Mouse (Mus musculus) ovary, postnatal 14 days (tissue): Measurements from ENCODE around the gene H2-Ob.
A peak's percentile ranks its signal among the peaks of the same experiment; 100 is the strongest.

Source experiments
- DNase-seq: peaks from one replicate; pipeline ENCODE4 v3.0.0; 2022; ENCODE audit warnings: low spot score

H2-Ob gene

GRCm38 (mm10) chr17:34285848-34286247 is 47.1 kb downstream of the H2-Ob start:
- no peak for DNase-seq

- DNase-seq, result no peak
Measured at GRCm38 (mm10) chr17:34286501-34286900, 47.8 kb downstream of the H2-Ob start.

GRCm38 (mm10) chr17:34286999-34287398 is 48.3 kb downstream of the H2-Ob start:
- no peak for DNase-seq

GRCm38 (mm10) chr17:34287648-34288047 is 48.9 kb downstream of the H2-Ob start, which contains the start of gene H2-Aa:
Gene H2-Aa (minus strand): TSS chr17:34287823.
- peak; percentile 87 for DNase-seq

GRCm38 (mm10) chr17:34288131-34288530 is 49.4 kb downstream of the H2-Ob start:
- no peak for DNase-seq

- DNase-seq, result peak; percentile 70
Measured at GRCm38 (mm10) chr17:34291609-34292008, 52.9 kb downstream of the H2-Ob start.

DNA sequence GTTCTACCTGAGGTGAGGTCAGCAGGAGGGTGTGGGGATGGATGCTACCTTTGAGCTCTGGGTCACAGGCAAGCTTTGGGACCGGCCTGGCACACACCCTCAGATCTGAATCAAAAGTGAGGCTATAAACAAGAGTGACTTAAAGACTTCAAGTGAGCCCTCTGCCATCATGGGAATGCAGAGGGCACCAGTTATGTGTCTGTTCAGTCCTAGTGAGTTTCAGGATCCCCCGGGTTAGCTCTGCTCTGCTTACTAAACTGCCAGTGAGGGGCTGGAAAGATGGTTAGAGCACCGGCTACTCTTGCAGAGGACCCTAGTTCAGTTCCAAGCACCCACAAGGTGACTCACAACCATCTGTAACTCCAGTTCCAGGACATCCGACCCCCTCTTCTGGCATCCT is 53.9 kb downstream of the H2-Ob start:
- DNase-seq, result no peak

- no peak for DNase-seq
Measured at GRCm38 (mm10) chr17:34293533-34293932, 54.8 kb downstream of the H2-Ob start.

DNA sequence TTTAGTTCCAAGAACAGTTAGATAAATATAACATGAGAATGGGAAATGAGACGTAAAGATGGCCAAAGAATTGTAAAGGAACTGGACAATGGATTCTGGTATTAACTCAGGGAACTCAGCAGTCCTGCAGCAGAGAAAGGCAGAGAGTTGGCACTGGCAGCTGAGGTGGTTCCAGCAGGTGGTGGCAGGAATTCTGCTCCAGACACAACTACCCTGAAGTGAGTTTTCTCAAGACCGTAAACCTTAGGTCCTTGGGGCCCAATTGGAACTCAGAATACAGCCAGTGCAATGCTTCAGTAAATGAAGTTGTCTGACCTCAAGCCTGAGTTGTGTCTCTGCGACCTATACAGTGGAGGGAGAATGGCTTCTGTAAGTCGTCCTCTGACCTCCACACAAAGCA is 55.5 kb downstream of the H2-Ob start:
- DNase-seq, result no peak

DNA sequence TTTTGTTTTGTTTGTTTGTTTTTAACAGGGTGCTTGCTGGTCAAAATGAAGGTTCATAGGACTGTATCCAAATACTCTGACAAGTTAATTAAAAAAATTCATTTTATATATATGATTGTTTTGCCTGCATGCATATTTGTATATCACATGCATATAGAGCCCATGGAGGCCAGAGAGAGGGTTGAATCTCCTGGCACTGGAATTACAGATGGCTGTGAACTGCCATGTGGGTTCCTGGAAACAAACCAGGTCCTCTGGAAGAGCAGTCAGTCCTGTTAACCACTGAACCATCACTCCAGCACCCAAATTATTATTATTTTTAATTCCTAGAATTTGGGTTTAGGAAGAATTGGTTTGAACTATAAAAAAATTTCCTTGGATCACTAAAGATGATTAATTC is 56.6 kb downstream of the H2-Ob start:
- DNase-seq, result no peak

DNA sequence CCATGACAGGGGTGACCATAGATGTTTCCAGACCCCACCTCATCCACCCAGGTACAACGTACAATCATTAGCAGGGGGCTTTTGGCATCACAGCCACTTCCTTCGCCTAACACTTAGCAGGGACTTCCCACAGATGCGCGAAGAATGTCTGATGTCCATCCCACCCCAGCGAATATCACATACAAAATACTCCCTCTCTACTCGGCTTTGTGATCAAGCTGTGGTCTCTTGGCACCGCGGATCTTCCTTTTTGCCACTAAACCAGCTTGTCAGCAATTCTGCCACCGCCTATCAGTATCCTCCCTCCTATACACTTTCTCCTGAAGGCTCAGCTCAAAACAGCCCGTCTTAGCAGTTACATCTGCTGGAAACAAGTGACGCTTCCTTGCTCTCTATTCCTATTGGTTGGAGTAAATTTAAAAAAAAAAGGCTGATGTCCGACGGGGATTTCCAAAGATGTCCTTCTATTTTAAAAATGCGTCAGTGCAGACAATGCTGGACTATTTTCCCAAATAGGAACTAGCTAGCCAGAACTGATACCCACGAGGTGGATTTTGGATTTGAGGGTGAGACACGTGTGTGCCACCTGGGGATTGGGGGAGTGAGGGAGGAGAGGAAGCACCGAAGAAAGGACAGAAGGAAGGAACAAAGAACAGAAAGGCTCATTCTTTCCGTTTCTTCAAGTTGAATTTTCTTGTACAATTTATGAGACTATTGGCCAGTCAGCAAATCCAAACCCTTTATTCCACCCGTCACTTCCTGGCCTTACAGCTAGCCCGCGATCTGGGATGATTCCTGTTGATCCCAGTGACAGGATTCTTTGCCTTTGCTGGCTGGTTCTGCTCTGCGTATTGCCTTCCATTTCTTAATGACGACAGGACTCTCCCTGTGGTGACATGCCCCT is 57.4 kb downstream of the H2-Ob start:
- peak; percentile 52 for DNase-seq

DNA sequence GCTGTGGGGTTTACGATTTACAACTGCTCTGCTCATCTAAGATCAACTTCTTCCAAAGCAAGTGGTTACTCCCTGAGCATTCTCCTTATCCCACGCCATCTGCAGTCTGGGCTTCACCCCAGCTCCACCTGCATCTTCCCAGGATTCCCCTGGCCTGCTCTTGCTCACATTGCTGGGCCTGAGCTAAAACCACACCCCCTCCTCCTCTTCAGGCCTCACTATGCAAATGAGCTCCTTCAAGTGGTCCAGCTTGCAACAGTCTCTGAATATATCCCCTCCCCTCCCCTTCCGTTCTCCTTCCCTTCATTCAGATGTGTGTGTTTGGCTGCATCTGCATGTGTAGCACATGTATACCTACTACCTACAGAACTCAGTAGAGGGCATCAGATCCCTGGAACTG is 60.7 kb downstream of the H2-Ob start:
- no peak for DNase-seq

GRCm38 (mm10) chr17:34300071-34300470 is 61.4 kb downstream of the H2-Ob start:
- no peak for DNase-seq

- DNase-seq, result no peak
Measured at GRCm38 (mm10) chr17:34300691-34301566, 62.2 kb downstream of the H2-Ob start.

DNA sequence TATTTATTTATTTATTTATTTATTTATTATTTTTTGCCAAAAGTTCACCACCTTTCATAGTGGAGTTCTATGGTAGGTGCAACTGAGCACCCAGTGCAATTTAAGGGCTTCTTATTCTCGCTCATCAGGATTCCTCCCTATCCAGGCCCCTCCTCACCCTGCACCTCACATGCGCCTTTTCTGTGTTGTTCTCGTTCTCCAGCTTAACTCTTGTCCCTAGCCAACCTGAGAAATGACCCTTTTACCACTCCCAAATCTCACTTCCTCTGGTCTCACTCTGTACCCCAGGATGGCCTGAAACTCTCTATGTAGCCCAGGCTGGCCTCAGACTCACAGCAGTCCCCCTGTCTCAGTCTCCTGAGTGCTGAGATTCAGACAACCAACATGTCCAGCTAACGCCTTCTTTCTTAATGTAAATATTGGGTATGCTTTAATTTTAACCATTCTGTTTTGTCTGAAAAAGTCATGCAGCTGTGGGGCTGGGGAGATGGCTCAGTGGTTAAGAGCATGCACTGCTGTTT is 63.0 kb downstream of the H2-Ob start:
- DNase-seq, result no peak

GRCm38 (mm10) chr17:34303789-34304188 is 65.1 kb downstream of the H2-Ob start:
- DNase-seq, result no peak
